Mouse (Mus musculus) spleen, adult 2 months (tissue): ENCODE measurements around the gene Kank4. TPM values are rescaled to one million over a fixed set of nuclear protein-coding genes. Genes with fewer than 3 reads are reported as not detected.
A peak's percentile ranks its signal among the peaks of the same experiment; 100 is the strongest.
"Not testable (repeated sequence)": the region's sequence is repeated elsewhere in the genome, so short reads cannot be mapped to it uniquely, and the experiment has no call there.

ENCODE experiments used
- DNase-seq, 2 experiments: peaks; one replicate each; pipeline versions ENCODE4 v3.0.0 to v3.0.0-alpha.2; 2012 to 2021; ENCODE audit warnings: low spot score in 2 of 2, low read depth in 1 of 2
- H3K27ac ChIP-seq: fragments of 200-500 bp; 2 replicates; pipeline ENCODE4 v1.5.1; 2012; ENCODE audit warnings: low read length, inconsistent platforms; ENCODE audit not compliant: insufficient read depth
- H3K27me3 ChIP-seq: fragments of 200-500 bp; 2 replicates; pipeline ENCODE4 v1.6.1; 2012; ENCODE audit warnings: mild to moderate bottlenecking, moderate library complexity, low read length, inconsistent platforms; ENCODE audit not compliant: control insufficient read depth, insufficient read depth
- H3K36me3 ChIP-seq: fragments of 200-500 bp; 2 replicates; pipeline ENCODE4 v1.6.1; 2012; ENCODE audit warnings: mild to moderate bottlenecking, low read length, inconsistent platforms; ENCODE audit not compliant: control insufficient read depth, insufficient read depth
- H3K4me1 ChIP-seq: fragments of 200-500 bp; 2 replicates; pipeline ENCODE4 v1.6.1; 2011; ENCODE audit warnings: inconsistent platforms; ENCODE audit not compliant: control insufficient read depth, insufficient read depth, insufficient read length
- H3K4me3 ChIP-seq: fragments of 200-500 bp; 2 replicates; pipeline ENCODE4 v1.5.1; 2011; ENCODE audit warnings: mild to moderate bottlenecking, inconsistent platforms; ENCODE audit not compliant: insufficient read depth, insufficient read length; ENCODE audit errors: extremely low read depth
- CTCF ChIP-seq: fragments of 200-500 bp; IDR thresholded peaks from 2 replicates; pipeline ENCODE4 v1.5.1; 2011; ENCODE audit warnings: mild to moderate bottlenecking, inconsistent platforms; ENCODE audit not compliant: insufficient read depth, insufficient read length, insufficient replicate concordance; ENCODE audit errors: extremely low read depth
- POLR2A ChIP-seq: fragments of 200-500 bp; IDR thresholded peaks from 2 replicates; pipeline ENCODE4 v1.6.1; 2011; ENCODE audit warnings: low read depth, low read length, inconsistent platforms
- WGBS: fragments of 180-500 bp; shearing (Covaris S2); methylation state at CpG from one replicate; pipeline ENCODE4 v1.1.7; 2018; 5-methylcytosine and 5-hydroxymethylcytosine counted together
- polyA plus RNA-seq: library from polyadenylated mRNA; depleted of rRNA; stranded (reverse); fragments of >200 nt; gene quantifications from 2 replicates; pipeline ENCODE4 v1.2.3, GENCODE M21; 2012

Gene Kank4
- polyA plus RNA-seq, 1 experiment = 0.15 TPM

GRCm38 (mm10) chr4:98728716-98729115 lies 88.6 kb downstream of the Kank4 start:
- no peak for DNase-seq
- WGBS = 60% methylated on average over 7 of the region's 7 CpGs
- Histone ChIP-seq H3K27me3 (peaks cover 7% of the 10 kb centered on the region; the same call in 1 of the 2 replicates), H3K4me3 (no peak overlapping the region), H3K27ac (no peak overlapping the region), H3K36me3 (no peaks in the 10 kb centered on the region), H3K4me1 (no peaks in the 10 kb centered on the region)
- TF ChIP-seq POLR2A (no peak), CTCF (no peak)

- Histone ChIP-seq H3K27ac (no peak overlapping the region), H3K36me3 (no peaks in the 10 kb centered on the region), H3K4me3 (no peak overlapping the region), H3K27me3 (peaks cover 7% of the 10 kb centered on the region; the same call in 1 of the 2 replicates), H3K4me1 (no peaks in the 10 kb centered on the region)
- WGBS = 4% methylated on average over 10 of the region's 10 CpGs
- no peak for TF ChIP-seq POLR2A
- no peak for TF ChIP-seq CTCF
- DNase-seq = no peak
Observed at GRCm38 (mm10) chr4:98727959-98728347, 89.4 kb downstream of the Kank4 start.

GRCm38 (mm10) chr4:98727295-98727958 lies 89.9 kb downstream of the Kank4 start:
- Histone ChIP-seq H3K4me3 (no peak overlapping the region), H3K4me1 (no peaks in the 10 kb centered on the region), H3K36me3 (no peaks in the 10 kb centered on the region), H3K27me3 (peaks cover 7% of the 10 kb centered on the region; the same call in 1 of the 2 replicates), H3K27ac (no peak overlapping the region)
- TF ChIP-seq CTCF (no peak), POLR2A (no peak)
- 10% methylated on average over 21 of the region's 21 CpGs for WGBS
- no peak for DNase-seq

GRCm38 (mm10) chr4:98726590-98727237 lies 90.6 kb downstream of the Kank4 start, which contains the start of gene L1td1:
Gene L1td1 (plus strand): TSS chr4:98726734.
- H3K4me3 ChIP-seq = no peak within 1 kb of the TSS

GRCm38 (mm10) chr4:98725439-98725838 lies 91.9 kb downstream of the Kank4 start:
- H3K27me3 ChIP-seq = peaks cover 7% of the 10 kb centered on the region; the same call in 1 of the 2 replicates
- no peak overlapping the region for H3K27ac ChIP-seq
- H3K36me3 ChIP-seq = no peaks in the 10 kb centered on the region
- DNase-seq = no peak
- no peak overlapping the region for H3K4me3 ChIP-seq
- WGBS = 39% methylated on average over 4 of the region's 4 CpGs
- TF ChIP-seq CTCF (no peak), POLR2A (no peak)
- no peaks in the 10 kb centered on the region for H3K4me1 ChIP-seq

More at GRCm38 (mm10) chr4:98726590-98727237, 90.6 kb downstream of the Kank4 start, which contains the start of gene L1td1:
- no peak for DNase-seq
- peaks cover 7% of the 10 kb centered on the region; the same call in 1 of the 2 replicates for H3K27me3 ChIP-seq
- no peaks in the 10 kb centered on the region for H3K4me1 ChIP-seq
- TF ChIP-seq CTCF = no peak
- TF ChIP-seq POLR2A = no peak
- no peaks in the 10 kb centered on the region for H3K36me3 ChIP-seq
- no peak within 1 kb of the TSS for H3K27ac ChIP-seq
- 9% methylated on average over 29 of the region's 29 CpGs for WGBS

GRCm38 (mm10) chr4:98724682-98725081 lies 92.7 kb downstream of the Kank4 start:
- H3K27ac ChIP-seq, H3K36me3 ChIP-seq, H3K4me3 ChIP-seq, H3K4me1 ChIP-seq, H3K27me3 ChIP-seq, DNase-seq: not testable (repeated sequence)
- WGBS = 76% methylated on average over 1 of the region's 1 CpGs

GRCm38 (mm10) chr4:98722454-98722853 lies 94.9 kb downstream of the Kank4 start:
- 23% methylated on average over 8 of the region's 8 CpGs for WGBS
- no peaks in the 10 kb centered on the region for H3K4me1 ChIP-seq
- no peaks in the 10 kb centered on the region for H3K36me3 ChIP-seq
- TF ChIP-seq CTCF (peak; percentile 66; the same call in 1 of the 2 replicates), POLR2A (no peak)
- DNase-seq = peak; percentile 7 to 39
- H3K27me3 ChIP-seq = peaks cover 2% of the 10 kb centered on the region; the same call in 1 of the 2 replicates
- no peak overlapping the region for H3K4me3 ChIP-seq
- no peak overlapping the region for H3K27ac ChIP-seq
